Mouse (Mus musculus) central nervous system, embryonic 11.5 days (tissue): Measurements from ENCODE around the gene Safb2. TPM values are rescaled to one million over a fixed set of nuclear protein-coding genes. Genes with fewer than 3 reads are reported as not detected.

Source experiments
- polyA plus RNA-seq: library from polyadenylated mRNA; depleted of rRNA; stranded (reverse); fragments of >200 nt; gene quantifications from 2 replicates; pipeline ENCODE4 v1.2.3, GENCODE M21; 2012; rRNA removed

The Safb2 gene
- polyA plus RNA-seq: 148 and 517 TPM in 2 replicates

GRCm38 (mm10) chr17:56584257-56585130 is at the start of gene Safb2, which contains the start of gene Safb:
Safb2 (minus strand) TSS chr17:56584585.
Safb (plus strand) TSS chr17:56584825.

GRCm38 (mm10) chr17:56627530-56628277 is 43.3 kb upstream of the Safb2 start, which contains the start of gene Catsperd:
Catsperd (plus strand) TSS chr17:56628143.

GRCm38 (mm10) chr17:56626754-56627470 is 42.5 kb upstream of the Safb2 start, which contains the start of gene Lonp1:
Lonp1 (minus strand) TSS chr17:56626887.

GRCm38 (mm10) chr17:56613236-56613844 is 29.0 kb upstream of the Safb2 start, which contains the start of gene Rpl36:
Rpl36 (plus strand) TSS chr17:56613416.

GRCm38 (mm10) chr17:56609452-56610171 is 25.2 kb upstream of the Safb2 start, which contains the start of gene 2410015M20Rik:
2410015M20Rik (minus strand) TSS chr17:56609771.

GRCm38 (mm10) chr17:56554122-56554551 is 30.2 kb downstream of the Safb2 start, which contains the start of gene Gm20219:
Gm20219 (minus strand) TSS chr17:56554387.

GRCm38 (mm10) chr17:56512310-56512709 is 72.1 kb downstream of the Safb2 start, which contains the start of gene Znrf4:
Znrf4 (minus strand) TSS chr17:56512431.

Other genes with a start within 250 kb of the Safb2 start
- gene Ptprs, start 108.1 kb downstream of the Safb2 start, polyA plus RNA-seq: 558 and 686 TPM in 2 replicates
- gene Znrf4, start 72.2 kb downstream of the Safb2 start, polyA plus RNA-seq: not detected in 2 replicates
- gene Gm20219, start 30.2 kb downstream of the Safb2 start, polyA plus RNA-seq: 1.8 and 2.0 TPM in 2 replicates
- 177 and 374 TPM in 2 replicates for gene Safb, start 240 bp upstream of the Safb2 start, polyA plus RNA-seq
- 82.8 and 133 TPM in 2 replicates for gene 2410015M20Rik, start 25.2 kb upstream of the Safb2 start, polyA plus RNA-seq
- gene Rpl36, start 28.8 kb upstream of the Safb2 start, polyA plus RNA-seq: 2,072 and 2,507 TPM in 2 replicates
- gene Lonp1, start 42.3 kb upstream of the Safb2 start, polyA plus RNA-seq: 75.5 and 88.4 TPM in 2 replicates
- gene Catsperd, start 43.6 kb upstream of the Safb2 start, polyA plus RNA-seq: 0.98 and 1.3 TPM in 2 replicates
- 132 and 154 TPM in 2 replicates for gene Ranbp3, start 88.7 kb upstream of the Safb2 start, polyA plus RNA-seq
- gene Ndufa11, start 133.2 kb upstream of the Safb2 start, polyA plus RNA-seq: 147 and 215 TPM in 2 replicates
- gene Vmac, start 133.4 kb upstream of the Safb2 start, polyA plus RNA-seq: 11.3 and 14.1 TPM in 2 replicates
- 6.7 and 11.9 TPM in 2 replicates for gene Nrtn, start 172.9 kb upstream of the Safb2 start, polyA plus RNA-seq
- 71.6 and 85.6 TPM in 2 replicates for gene Dus3l, start 180.2 kb upstream of the Safb2 start, polyA plus RNA-seq
- gene Prr22, start 185.7 kb upstream of the Safb2 start, polyA plus RNA-seq: 3.1 and 3.6 TPM in 2 replicates
- gene Rfx2, start 246.4 kb upstream of the Safb2 start, polyA plus RNA-seq: 7.5 and 8.4 TPM in 2 replicates